Mouse (Mus musculus) liver, embryonic 14.5 days (tissue): Measurements from ENCODE around the gene Pptc7.

Experiments
- CTCF ChIP-seq: IDR thresholded peaks from 2 replicates; pipeline ENCODE4 v1.5.1; 2016; ENCODE audit warnings: antibody characterized with exemption, low read depth, control low read depth
- EP300 ChIP-seq: IDR thresholded peaks from 2 replicates; pipeline ENCODE4 v1.6.1; 2016; ENCODE audit warnings: antibody characterized with exemption, low read depth

GRCm38 (mm10) chr5:122263933-122264905, 19.9 kb upstream of the Pptc7 start, which contains the start of gene Tctn1:
- 0 out of 2 replicates have a peak, but pooled peaks have one; percentile 4 for TF ChIP-seq CTCF
- no peak for TF ChIP-seq EP300
